In genomic region chr1:82860391-82860790, GRCm38 (mm10) we compare ENCODE assay signal across 34 mouse cellular contexts. TPM values are rescaled to one million over a fixed set of nuclear protein-coding genes. Genes with fewer than 3 reads are reported as not detected.
A peak's percentile ranks its signal among the peaks of the same experiment; 100 is the strongest.
DNase-seq lines count a peak whose midpoint lies in the region; ATAC-seq and TF ChIP-seq lines count a peak whose summit lies in the region.
"Had no signal": no experiment of that assay in that cellular context is flagged by ENCODE, and none has a peak within 500 bp of the region (broad histone marks: within the 10 kb centered on the region; RNA-seq: fewer than 3 reads in every experiment).

No protein-coding gene starts in this region.

- H3K9ac ChIP-seq in liver, adult 2 months (ENCODE audit: low read depth, low read length): no peak overlapping the region
- no peak overlapping the region for H3K9ac ChIP-seq in midbrain, embryonic 13.5 days (replicated peaks)
- H3K9ac ChIP-seq in intestine, embryonic 15.5 days: no peak overlapping the region
- no peak overlapping the region for H3K9ac ChIP-seq in intestine, postnatal 0 days (ENCODE audit: low read depth, low read length)
- H3K9ac ChIP-seq: forebrain, postnatal 0 days; heart, embryonic 12.5 days; liver, embryonic 14.5 days; stomach, embryonic 15.5 days had no signal

- ATAC-seq in midbrain, embryonic 13.5 days: peak; percentile 43; the same call in 1 of the 2 replicates
- peak; percentile 45 for ATAC-seq in intestine, embryonic 15.5 days
- peak; percentile 77 for ATAC-seq in intestine, postnatal 0 days
- ATAC-seq: forebrain, postnatal 0 days; inflammation-experienced regulatory T-cells, adult 6 months; Patski had no signal

- no peaks in the 10 kb centered on the region for H3K27me3 ChIP-seq in liver, adult 2 months (ENCODE audit: control insufficient read depth, insufficient read depth, low read length)
- no peaks in the 10 kb centered on the region for H3K27me3 ChIP-seq in midbrain, embryonic 13.5 days
- H3K27me3 ChIP-seq in midbrain, embryonic 10.5 days (ENCODE audit: low read depth, poor library complexity, severe bottlenecking): no peaks in the 10 kb centered on the region
- H3K27me3 ChIP-seq in intestine, embryonic 15.5 days (replicated peaks): no peaks in the 10 kb centered on the region
- no peaks in the 10 kb centered on the region for H3K27me3 ChIP-seq in intestine, postnatal 0 days (replicated peaks; ENCODE audit: control insufficient read depth, insufficient read depth, low read length)
- H3K27me3 ChIP-seq: CH12.LX; heart, embryonic 12.5 days; Patski; stomach, embryonic 15.5 days had no signal

- no peak for TF ChIP-seq CTCF in liver, adult 2 months (IDR thresholded peaks at IDR 0.05; ENCODE audit: low read depth, low read length)
- no peak for TF ChIP-seq CTCF in intestine, postnatal 0 days (IDR thresholded peaks at IDR 0.05; ENCODE audit: low read depth)

- H3K27ac ChIP-seq in liver, adult 2 months (replicated peaks; ENCODE audit: insufficient read depth, low read depth, low read length): no peak overlapping the region
- H3K27ac ChIP-seq in midbrain, embryonic 13.5 days: no peak overlapping the region
- no peak overlapping the region for H3K27ac ChIP-seq in midbrain, embryonic 10.5 days (replicated peaks)
- H3K27ac ChIP-seq in intestine, embryonic 15.5 days: no peak overlapping the region
- H3K27ac ChIP-seq in intestine, postnatal 0 days (ENCODE audit: low read depth, low read length): no peak overlapping the region
- H3K27ac ChIP-seq: hindbrain, embryonic 10.5 days; liver, embryonic 14.5 days; stomach, embryonic 15.5 days had no signal

- H3K4me1 ChIP-seq in liver, adult 2 months (ENCODE audit: control insufficient read depth, insufficient read depth, low read length): peaks cover 3% of the 10 kb centered on the region
- no peaks in the 10 kb centered on the region for H3K4me1 ChIP-seq in midbrain, embryonic 13.5 days (replicated peaks)
- no peaks in the 10 kb centered on the region for H3K4me1 ChIP-seq in midbrain, embryonic 10.5 days
- H3K4me1 ChIP-seq in intestine, embryonic 15.5 days (replicated peaks): no peaks in the 10 kb centered on the region
- 0 out of 2 replicates have a peak, but pooled peaks cover 5% of the 10 kb centered on the region for H3K4me1 ChIP-seq in intestine, postnatal 0 days (replicated peaks; ENCODE audit: control insufficient read depth, insufficient read depth, low read length)
- H3K4me1 ChIP-seq: hindbrain, embryonic 10.5 days; stomach, embryonic 15.5 days had no signal

- 97% methylated on average over 4 of the region's 4 CpGs for WGBS in liver, adult 2 months
- 95% methylated on average over 4 of the region's 4 CpGs for WGBS in midbrain, embryonic 13.5 days
- WGBS in midbrain, embryonic 10.5 days: 95% methylated on average over 4 of the region's 4 CpGs
- 92% methylated on average over 4 of the region's 4 CpGs for WGBS in intestine, embryonic 15.5 days
- 42% methylated on average over 4 of the region's 4 CpGs for WGBS in intestine, postnatal 0 days

- peaks cover 5% of the 10 kb centered on the region; the same call in 1 of the 2 replicates for H3K79me2 ChIP-seq in liver, adult 2 months (ENCODE audit: control insufficient read depth, insufficient read depth, low read length)

- H3K4me2 ChIP-seq in midbrain, embryonic 13.5 days (replicated peaks): no peak overlapping the region
- no peak overlapping the region for H3K4me2 ChIP-seq in intestine, embryonic 15.5 days (replicated peaks)
- no peak overlapping the region for H3K4me2 ChIP-seq in intestine, postnatal 0 days (replicated peaks; ENCODE audit: low read depth)
- H3K4me2 ChIP-seq: heart, embryonic 12.5 days; stomach, embryonic 15.5 days had no signal

- peak; percentile 38 for DNase-seq in liver, adult 2 months (ENCODE audit: extremely low read depth, low read depth, low spot score)
- no peak for DNase-seq in liver
- DNase-seq in midbrain, embryonic 10.5 days (ENCODE audit: low spot score): no peak
- DNase-seq in adrenal gland, postnatal 10 days: no peak
- no peak for DNase-seq in kidney, postnatal 10 days
- DNase-seq: B cell, adult 2 months; cerebellum, adult 11 months; cerebellum, adult 9-11 months; forebrain, postnatal 0 days; gastrocnemius, postnatal 14 days; heart, adult 18-20 months; heart, postnatal 10 days; kidney, adult 9 months; kidney, postnatal 25 days; lung, postnatal 14 days; right cerebral cortex, adult 18-20 months; right cerebral cortex, postnatal 4 days had no signal

- H3K9me3 ChIP-seq in midbrain, embryonic 13.5 days: no peaks in the 10 kb centered on the region
- no peaks in the 10 kb centered on the region for H3K9me3 ChIP-seq in midbrain, embryonic 10.5 days (replicated peaks)
- no peaks in the 10 kb centered on the region for H3K9me3 ChIP-seq in intestine, embryonic 15.5 days
- H3K9me3 ChIP-seq in intestine, postnatal 0 days (ENCODE audit: control insufficient read depth): no peaks in the 10 kb centered on the region
- H3K9me3 ChIP-seq: G1E; heart, embryonic 12.5 days; hindbrain, embryonic 10.5 days; stomach, embryonic 15.5 days had no signal

- H3K36me3 ChIP-seq in liver, adult 2 months (ENCODE audit: control insufficient read depth, insufficient read depth, low read length): peaks cover 4% of the 10 kb centered on the region; the same call in 1 of the 2 replicates
- H3K36me3 ChIP-seq in midbrain, embryonic 13.5 days: peaks cover 4% of the 10 kb centered on the region; the same call in 1 of the 2 replicates
- H3K36me3 ChIP-seq in midbrain, embryonic 10.5 days: peaks cover 31% of the 10 kb centered on the region
- 0 out of 2 replicates have a peak, but pooled peaks cover 3% of the 10 kb centered on the region for H3K36me3 ChIP-seq in intestine, embryonic 15.5 days
- H3K36me3 ChIP-seq in intestine, postnatal 0 days (ENCODE audit: control insufficient read depth, insufficient read depth): peaks cover 3% of the 10 kb centered on the region; the same call in 1 of the 2 replicates

- H3K4me3 ChIP-seq in liver, adult 2 months (ENCODE audit: insufficient read depth, low read depth, low read length): no peak overlapping the region
- no peak overlapping the region for H3K4me3 ChIP-seq in midbrain, embryonic 13.5 days (replicated peaks)
- H3K4me3 ChIP-seq in midbrain, embryonic 10.5 days: no peak overlapping the region
- no peak overlapping the region for H3K4me3 ChIP-seq in intestine, embryonic 15.5 days (replicated peaks)
- no peak overlapping the region for H3K4me3 ChIP-seq in intestine, postnatal 0 days (ENCODE audit: low read depth, low read length)
- H3K4me3 ChIP-seq: heart, embryonic 12.5 days; hindbrain, embryonic 10.5 days; stomach, embryonic 15.5 days had no signal

- TF ChIP-seq POLR2A in liver, adult 2 months (IDR thresholded peaks at IDR 0.05; ENCODE audit: extremely low read depth, insufficient read depth, low read length): no peak

RNA-seq across cellular contexts. Expression of gene Agfg1, which starts 21.1 kb away (rescaled TPM):
- total RNA-seq in liver, adult 2 months (2014; rRNA removed): 13.1 and 14.8 TPM in 2 replicates
- 11.7 and 13.6 TPM in 2 replicates for polyA plus RNA-seq in liver, adult 2 months (2012; rRNA removed)
- polyA plus RNA-seq in midbrain, embryonic 13.5 days (2015; fragmentation: Nextera tagmentation; extraction: Ambion mirVana): 26.5 and 31.0 TPM in 2 replicates
- polyA plus RNA-seq in midbrain, embryonic 10.5 days (2016; fragmentation: Nextera tagmentation; extraction: Ambion mirVana): 32.0 and 33.5 TPM in 2 replicates
- 33.0 and 35.7 TPM in 2 replicates for polyA plus RNA-seq in intestine, embryonic 15.5 days (2015; fragmentation: Nextera tagmentation; extraction: Ambion mirVana)
- polyA plus RNA-seq in intestine, postnatal 0 days (2015; fragmentation: Nextera tagmentation; extraction: Ambion mirVana): 35.8 and 36.7 TPM in 2 replicates
- 10 to 100 TPM; 43.1 TPM for total RNA-seq in adrenal gland, postnatal 10 days (2021)

RNA-seq across cellular contexts. Expression of gene A030005L19Rik, which starts 52.7 kb away (rescaled TPM):
- total RNA-seq in liver, adult 2 months (2014; rRNA removed): not detected in 2 replicates
- polyA plus RNA-seq in liver, adult 2 months (2012; rRNA removed): 0.18 TPM in 1 of 2 replicates, not detected in the other
- polyA plus RNA-seq in midbrain, embryonic 13.5 days (2015; fragmentation: Nextera tagmentation; extraction: Ambion mirVana): 0.34 TPM in 1 of 2 replicates, not detected in the other
- 0.17 and 0.44 TPM in 2 replicates for polyA plus RNA-seq in midbrain, embryonic 10.5 days (2016; fragmentation: Nextera tagmentation; extraction: Ambion mirVana)
- polyA plus RNA-seq in intestine, embryonic 15.5 days (2015; fragmentation: Nextera tagmentation; extraction: Ambion mirVana): 0.36 TPM in 1 of 2 replicates, not detected in the other
- 0.31 TPM in 1 of 2 replicates, not detected in the other for polyA plus RNA-seq in intestine, postnatal 0 days (2015; fragmentation: Nextera tagmentation; extraction: Ambion mirVana)
- not detected for total RNA-seq in adrenal gland, postnatal 10 days (2021)
- total RNA-seq: adrenal gland, adult 18-20 months; CH12.LX; common myeloid progenitor, adult 5-6 weeks; forebrain, postnatal 0 days; gastrocnemius, postnatal 14 days; heart, adult 18-20 months; left cerebral cortex, postnatal 14 days; monocyte, adult 5-6 weeks had no signal
- polyA plus RNA-seq: forebrain, embryonic 11.5 days; forebrain, postnatal 0 days; hindbrain, embryonic 10.5 days; neural tube, embryonic 11.5 days; Patski; stomach, embryonic 15.5 days had no signal
